Comparison of ENCODE assay signal across 18 mouse cellular contexts in the genomic region with DNA sequence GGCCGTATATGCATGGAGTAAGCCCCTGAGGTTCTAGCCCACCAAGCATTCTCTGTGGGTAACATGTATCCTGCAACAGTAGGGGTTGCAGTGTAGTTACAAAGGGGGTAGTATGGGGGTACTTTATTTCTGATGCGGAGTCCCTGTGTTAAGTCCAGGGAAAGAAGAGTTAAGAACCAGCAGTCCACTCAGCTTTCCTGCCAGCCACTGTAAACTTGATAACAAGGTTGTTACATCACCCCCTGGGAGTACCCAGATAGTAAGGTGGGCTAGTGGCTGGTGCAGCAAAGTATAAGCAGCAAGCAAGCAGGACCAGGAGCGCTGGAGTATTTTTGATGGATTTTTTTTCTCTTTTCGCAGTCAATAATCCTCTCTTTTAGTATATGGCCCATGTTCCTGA. TPM values are rescaled to one million over a fixed set of nuclear protein-coding genes. Genes with fewer than 3 reads are reported as not detected.
DNase-seq lines count a peak whose midpoint lies in the region; TF ChIP-seq lines count a peak whose summit lies in the region.
"Had no signal": no experiment of that assay in that cellular context is flagged by ENCODE, and none has a peak within 500 bp of the region (broad histone marks: within the 10 kb centered on the region; RNA-seq: fewer than 3 reads in every experiment).

No protein-coding gene starts in this region.

- no peaks in the 10 kb centered on the region for H3K79me2 ChIP-seq in heart, adult 2 months (replicated peaks; ENCODE audit: control insufficient read depth, insufficient read depth, low read length)

- peak overlapping the region; percentile 100 for H3K27ac ChIP-seq in ES-Bruce4 (ENCODE audit: insufficient read depth, low read length)
- peak overlapping the region; percentile 98 for H3K27ac ChIP-seq in ES-E14 (ENCODE audit: insufficient read depth, low read depth, low read length, poor library complexity, severe bottlenecking)
- no peak overlapping the region for H3K27ac ChIP-seq in heart, adult 2 months
- H3K27ac ChIP-seq: embryonic facial prominence, embryonic 10.5 days; embryonic facial prominence, embryonic 12.5 days; forebrain, embryonic 13.5 days; forebrain, embryonic 15.5 days had no signal

- intact Hi-C loops in heart, postnatal 14 days (cut with DNase I), result no loop called here
- intact Hi-C loops in heart, adult 2 months (cut with DNase I), result no loop called here

- TF ChIP-seq CTCF in ES-Bruce4 (IDR thresholded peaks at IDR 0.05; ENCODE audit: low read depth, low read length), result no peak
- TF ChIP-seq CTCF in heart, adult 2 months (IDR thresholded peaks at IDR 0.05), result no peak

- H3K36me3 ChIP-seq in ES-Bruce4 (ENCODE audit: control insufficient read depth, insufficient read depth, low read length, poor library complexity, severe bottlenecking) (peaks cover 5% of the 10 kb centered on the region), ES-E14 (ENCODE audit: control insufficient read depth, insufficient read depth, low read length, poor library complexity, severe bottlenecking) (no peaks in the 10 kb centered on the region)
- no peaks in the 10 kb centered on the region for H3K36me3 ChIP-seq in heart, adult 2 months (ENCODE audit: control insufficient read depth, insufficient read depth, low read length)
- H3K36me3 ChIP-seq: embryonic facial prominence, embryonic 10.5 days; embryonic facial prominence, embryonic 12.5 days; forebrain, embryonic 15.5 days had no signal

- H3K4me1 ChIP-seq in ES-Bruce4 (ENCODE audit: control insufficient read depth, insufficient read depth, low read length) (peaks cover 3% of the 10 kb centered on the region), ES-E14 (ENCODE audit: control insufficient read depth in 2 of 2, insufficient read depth in 2 of 2, low read length in 2 of 2, poor library complexity in 1 of 2) (peaks cover 6 to 17% of the 10 kb centered on the region in 2 experiments; a peak in 3 of 4 replicates)
- no peaks in the 10 kb centered on the region for H3K4me1 ChIP-seq in heart, adult 2 months (ENCODE audit: control insufficient read depth, insufficient read depth, low read length)
- H3K4me1 ChIP-seq: embryonic facial prominence, embryonic 12.5 days; forebrain, embryonic 13.5 days; forebrain, embryonic 15.5 days had no signal

- no peak for TF ChIP-seq POLR2A in ES-Bruce4 (IDR thresholded peaks at IDR 0.05; ENCODE audit: insufficient read depth, low read length)
- TF ChIP-seq POLR2A in heart, adult 2 months (IDR thresholded peaks at IDR 0.05; ENCODE audit: insufficient read depth, low read depth, low read length), result no peak

- in situ Hi-C loops in ES-E14 (cut with MboI; ENCODE audit: low sequenced_read_pairs in 2 of 2, unreplicated experiment in 2 of 2), result no loop called here

- 99% methylated on average over 4 of the region's 4 CpGs for WGBS in heart, adult 2 months

- no peak for TF ChIP-seq EP300 in ES-Bruce4 (IDR thresholded peaks at IDR 0.05; ENCODE audit: insufficient read depth, low read depth, low read length)
- no peak for TF ChIP-seq EP300 in heart, adult 2 months (IDR thresholded peaks at IDR 0.05; ENCODE audit: insufficient read depth, low read depth, low read length)

- peak overlapping the region; percentile 82 for H3K9ac ChIP-seq in ES-Bruce4 (ENCODE audit: low read depth, poor library complexity, severe bottlenecking)
- H3K9ac ChIP-seq in ES-E14 (ENCODE audit: insufficient read depth, low read depth, low read length, poor library complexity, severe bottlenecking), result peak overlapping the region; percentile 75
- no peak overlapping the region for H3K9ac ChIP-seq in heart, adult 2 months (ENCODE audit: low read depth, low read length)
- H3K9ac ChIP-seq: embryonic facial prominence, embryonic 12.5 days; forebrain, embryonic 13.5 days; forebrain, embryonic 15.5 days; forebrain, postnatal 0 days had no signal

- H3K4me3 ChIP-seq in ES-Bruce4 (ENCODE audit: low read depth, low read length), result no peak overlapping the region
- no peak overlapping the region; a peak in 1 of 4 replicates for H3K4me3 ChIP-seq in ES-E14 (ENCODE audit: insufficient read depth in 1 of 2, low read depth in 1 of 2, low read length in 2 of 2, poor library complexity in 1 of 2, severe bottlenecking in 1 of 2)
- no peak overlapping the region for H3K4me3 ChIP-seq in heart, adult 2 months
- H3K4me3 ChIP-seq: embryonic facial prominence, embryonic 10.5 days; embryonic facial prominence, embryonic 12.5 days; forebrain, embryonic 13.5 days; forebrain, embryonic 15.5 days had no signal

- no peak for DNase-seq in ES-E14 (ENCODE audit: low read depth, low spot score)
- no peak for DNase-seq in heart, postnatal 14 days
- DNase-seq in heart, adult 2 months, result no peak
- no peak for DNase-seq in lung, postnatal 36 days
- DNase-seq: adrenal gland, adult 8-10 months; adrenal gland, postnatal 14 days; adrenal gland, postnatal 36 days; cerebellum, adult 11-12 months; cerebellum, adult 2 months; cerebellum, adult 9-10 months; cerebellum, postnatal 10 days; cerebellum, postnatal 25 days; forebrain, postnatal 0 days had no signal

- H3K9me3 ChIP-seq in ES-Bruce4 (replicated peaks; ENCODE audit: control insufficient read depth, insufficient read depth, low read length, poor library complexity, severe bottlenecking), result peaks cover 17% of the 10 kb centered on the region; the same call in 1 of the 2 replicates
- no peaks in the 10 kb centered on the region for H3K9me3 ChIP-seq in ES-E14 (ENCODE audit: control insufficient read depth, insufficient read depth, low read depth, low read length)
- H3K9me3 ChIP-seq: embryonic facial prominence, embryonic 10.5 days; embryonic facial prominence, embryonic 12.5 days; forebrain, embryonic 13.5 days; forebrain, embryonic 15.5 days had no signal

- no peaks in the 10 kb centered on the region for H3K27me3 ChIP-seq in ES-Bruce4 (ENCODE audit: control insufficient read depth, insufficient read depth, low read length, poor library complexity, severe bottlenecking)
- no peaks in the 10 kb centered on the region for H3K27me3 ChIP-seq in heart, adult 2 months (ENCODE audit: control insufficient read depth, insufficient read depth, low read length)
- H3K27me3 ChIP-seq: embryonic facial prominence, embryonic 12.5 days; forebrain, embryonic 13.5 days; forebrain, embryonic 15.5 days had no signal

TF ChIP-seq in ES-E14, 5 proteins besides CTCF, POLR2A, EP300 and RAD21:
- no peak for TF ChIP-seq CHD2 (IDR thresholded peaks at IDR 0.05; ENCODE audit: low read depth, low read length)
- no peak for TF ChIP-seq MAFK (IDR thresholded peaks at IDR 0.05; ENCODE audit: insufficient read depth, low read depth, low read length)
- no peak for TF ChIP-seq ZC3H11A (IDR thresholded peaks at IDR 0.05; ENCODE audit: borderline replicate concordance, low read depth, low read length)
- no peak for TF ChIP-seq HCFC1 (IDR thresholded peaks at IDR 0.05; ENCODE audit: borderline replicate concordance, insufficient read depth, low read length)
- TF ChIP-seq ZNF384 (IDR thresholded peaks at IDR 0.05; ENCODE audit: low read depth, low read length), result no peak

RNA-seq across cellular contexts. Expression of a gene that starts 17.3 kb away (rescaled TPM):
- polyA plus RNA-seq in ES-Bruce4 (2011; ENCODE audit: insufficient read depth, insufficient read length, low read depth, missing spikeins), result 139 and 140 TPM in 2 replicates
- total RNA-seq in ES-E14 (2012; rRNA removed), result 158 and 164 TPM in 2 replicates
- 10 to 100 TPM; 24.1 to 25.5 TPM for total RNA-seq in heart, postnatal 14 days (2021)
- total RNA-seq in heart, adult 2 months (2021), result 10 to 100 TPM; 14.1 to 16.3 TPM
- 7.8 and 13.2 TPM in 2 replicates for polyA plus RNA-seq in heart, adult 2 months (2012; rRNA removed)
